Mouse (Mus musculus): Measurements from ENCODE around the gene Sfswap. TPM values are rescaled to one million over a fixed set of nuclear protein-coding genes. Genes with fewer than 3 reads are reported as not detected.
"Not testable (repeated sequence)": the region's sequence is repeated elsewhere in the genome, so short reads cannot be mapped to it uniquely, and the experiment has no call there.

Sfswap gene
- total RNA-seq, 4 experiments from 2014 or later, result 78.1 to 101 (median 87.3) TPM

DNA sequence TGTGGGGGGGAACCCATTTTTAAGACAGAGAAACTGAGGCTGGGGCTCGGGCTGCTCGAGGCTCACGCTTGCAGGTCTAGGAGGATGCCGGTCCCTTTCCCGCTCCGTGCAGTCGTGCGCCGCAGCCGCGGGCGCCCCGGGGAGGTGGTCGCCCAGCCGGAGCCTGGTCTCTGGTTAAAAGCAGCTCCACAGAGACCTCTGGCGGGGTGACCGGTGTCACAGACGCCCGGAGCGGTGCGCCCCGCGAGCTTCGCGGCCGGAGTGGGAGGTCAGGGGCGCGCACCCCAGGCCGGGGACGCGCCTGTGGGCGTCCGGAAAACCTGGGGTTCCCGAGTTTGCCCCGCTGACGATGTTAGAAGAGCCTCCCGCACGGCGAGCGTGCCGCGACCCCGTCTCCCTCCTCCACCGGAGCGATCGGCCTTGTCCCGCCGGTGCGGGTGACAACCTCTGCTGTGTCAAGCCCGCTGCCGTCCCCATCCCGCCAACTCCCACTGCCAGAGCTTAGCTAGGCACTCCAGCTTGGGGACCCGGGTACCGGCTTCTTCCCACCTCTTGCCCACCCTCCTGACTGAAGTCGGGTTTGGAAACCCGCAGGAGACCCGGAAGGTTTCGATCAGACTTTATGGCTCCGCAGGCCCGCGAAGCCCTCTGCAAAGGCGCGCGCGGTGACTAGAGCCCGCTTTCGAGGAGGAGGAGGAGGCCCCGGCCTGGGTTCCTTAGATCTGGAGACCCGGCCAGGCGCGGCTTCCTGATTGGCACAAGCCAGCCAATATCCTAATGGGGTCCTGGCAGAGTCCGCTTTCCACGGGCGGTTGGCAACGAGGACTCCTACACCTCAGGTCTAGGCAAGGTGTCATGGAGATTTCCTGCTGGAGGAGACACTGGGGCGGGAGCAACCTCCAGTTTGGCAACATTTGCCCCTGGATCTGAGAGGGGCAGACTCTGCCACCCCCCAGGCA is 83.8 kb downstream of the Sfswap start:
- peak in 1 of 2 experiments; percentile 30 for DNase-seq (ENCODE audit: low spot score in 2 of 2)

DNA sequence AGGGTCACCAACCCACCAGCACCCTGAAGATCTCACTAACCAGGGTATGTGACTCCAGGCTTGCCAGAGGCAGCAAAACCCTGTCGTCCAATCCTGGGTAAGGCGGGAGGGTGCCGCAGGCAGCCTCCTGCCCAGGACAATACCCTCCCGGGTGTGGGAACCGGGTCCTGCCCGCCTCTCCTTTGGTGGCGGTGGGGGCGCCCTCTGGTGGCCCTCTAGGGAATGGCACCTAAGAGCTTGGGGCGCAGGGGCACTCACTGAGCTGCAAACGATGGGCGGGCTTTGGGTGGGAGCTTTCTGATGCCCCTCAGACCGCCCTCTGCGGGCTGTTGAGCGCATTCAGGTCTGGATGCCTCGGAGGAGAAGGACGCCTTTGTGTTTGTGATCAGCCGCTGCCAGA is 85.0 kb downstream of the Sfswap start:
- DNase-seq (ENCODE audit: low spot score in 2 of 2), result peak in 1 of 2 experiments; percentile 75

DNA sequence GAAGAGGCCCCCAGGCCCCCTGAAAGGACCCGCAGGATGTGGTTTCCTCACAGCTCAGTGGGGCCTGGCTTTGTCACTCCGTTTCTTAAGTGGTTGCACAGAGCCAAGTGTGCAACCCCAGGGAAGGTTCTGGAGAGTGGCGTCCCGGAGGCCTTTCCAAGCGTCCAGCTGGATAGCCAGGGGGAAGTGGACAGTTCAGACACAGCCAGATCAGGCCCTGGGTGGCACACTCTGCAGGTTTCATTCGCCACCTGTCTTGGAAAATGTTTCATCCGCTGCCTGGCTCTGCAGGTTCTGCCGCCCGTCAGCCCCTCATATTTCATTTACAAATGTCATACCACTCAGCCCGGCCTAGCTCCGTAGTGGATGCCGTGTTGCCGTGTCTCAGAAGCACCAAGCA is 85.5 kb downstream of the Sfswap start:
- DNase-seq (ENCODE audit: low spot score in 2 of 2), result no peak

DNA sequence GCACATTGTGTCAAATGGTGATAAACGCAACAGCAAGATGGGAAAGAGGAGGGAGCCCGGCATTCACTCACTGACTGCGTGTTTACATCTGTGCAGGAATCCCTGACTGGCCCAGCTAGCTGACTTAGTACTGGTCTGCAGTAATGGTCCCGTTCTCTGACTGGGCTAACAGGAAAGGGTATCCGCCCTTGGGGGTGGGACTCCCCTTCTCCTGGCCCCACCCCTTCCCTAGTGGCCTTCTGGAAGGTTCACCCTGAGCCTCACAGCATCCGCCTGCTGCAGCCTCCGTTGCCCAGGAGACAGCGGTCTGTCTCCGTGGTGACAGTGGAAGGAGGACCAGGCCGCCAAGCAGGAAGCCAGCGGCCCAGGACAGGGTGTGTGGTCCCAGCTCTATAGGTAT is 89.9 kb downstream of the Sfswap start:
- DNase-seq (ENCODE audit: low spot score in 2 of 2), result peak in 1 of 2 experiments; percentile 57

DNA sequence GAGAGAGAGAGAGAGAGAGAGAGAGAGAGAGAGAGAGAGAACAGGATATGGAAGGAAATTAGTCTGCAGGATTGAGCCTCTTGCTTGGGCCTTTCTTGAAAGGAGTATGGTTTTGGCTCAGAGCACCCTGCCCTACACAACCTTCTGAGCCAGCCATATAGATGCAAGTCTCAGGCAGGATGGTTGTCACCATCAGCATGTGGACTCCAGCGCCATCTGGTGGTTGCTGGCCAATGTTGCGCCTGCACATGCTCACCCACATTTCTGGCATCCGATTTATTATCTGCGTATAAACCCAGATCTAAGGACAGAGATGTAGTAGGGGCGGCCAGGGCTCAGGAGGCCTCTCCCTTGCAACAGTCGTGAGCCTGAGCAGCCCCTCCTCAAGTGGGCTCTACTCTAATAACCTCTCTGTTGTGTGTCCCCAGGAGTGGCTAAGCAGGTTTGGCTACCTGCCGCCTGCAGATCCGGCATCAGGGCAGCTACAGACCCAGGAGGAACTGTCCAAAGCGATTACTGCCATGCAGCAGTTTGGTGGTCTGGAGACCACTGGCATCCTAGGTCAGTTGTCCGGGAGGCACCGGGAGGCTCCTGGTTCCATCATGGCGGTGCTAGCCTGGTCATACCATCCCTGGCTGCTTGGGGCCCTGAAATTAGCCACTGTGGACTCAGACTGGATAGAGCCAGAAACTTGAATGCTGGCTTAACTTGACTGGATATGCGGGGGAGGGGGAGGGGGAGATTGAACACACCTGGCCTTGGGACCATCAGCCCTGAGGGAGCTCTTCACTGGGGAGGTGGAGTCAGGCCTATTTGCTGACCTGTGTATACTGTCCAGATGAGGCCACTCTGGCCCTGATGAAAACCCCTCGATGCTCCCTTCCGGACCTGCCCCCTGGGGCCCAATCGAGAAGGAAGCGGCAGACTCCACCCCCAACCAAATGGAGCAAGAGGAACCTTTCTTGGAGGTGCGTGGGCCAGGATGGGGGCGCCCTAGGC is 93.4 kb downstream of the Sfswap start:
- DNase-seq (ENCODE audit: low spot score in 2 of 2), result peak; percentile 67 to 73

DNA sequence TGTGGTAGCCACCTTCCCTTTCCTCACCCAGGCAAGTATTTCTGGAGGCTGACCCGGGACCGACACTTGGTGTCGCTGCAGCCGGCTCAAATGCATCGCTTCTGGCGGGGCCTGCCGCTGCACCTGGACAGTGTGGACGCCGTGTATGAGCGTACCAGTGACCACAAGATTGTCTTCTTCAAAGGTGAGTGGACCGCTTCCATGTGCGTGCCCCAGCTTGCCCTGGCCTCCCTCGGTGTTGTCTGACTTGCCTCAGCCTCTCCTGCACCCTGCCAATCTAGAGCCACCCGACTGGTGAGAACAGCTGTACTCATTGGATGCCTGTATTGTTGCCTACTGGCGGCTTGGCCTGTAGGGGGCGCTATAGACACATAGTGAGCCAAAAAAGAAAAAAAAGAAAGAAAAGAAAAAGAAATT is 101.1 kb downstream of the Sfswap start:
- no peak for DNase-seq (ENCODE audit: low spot score in 2 of 2)

DNA sequence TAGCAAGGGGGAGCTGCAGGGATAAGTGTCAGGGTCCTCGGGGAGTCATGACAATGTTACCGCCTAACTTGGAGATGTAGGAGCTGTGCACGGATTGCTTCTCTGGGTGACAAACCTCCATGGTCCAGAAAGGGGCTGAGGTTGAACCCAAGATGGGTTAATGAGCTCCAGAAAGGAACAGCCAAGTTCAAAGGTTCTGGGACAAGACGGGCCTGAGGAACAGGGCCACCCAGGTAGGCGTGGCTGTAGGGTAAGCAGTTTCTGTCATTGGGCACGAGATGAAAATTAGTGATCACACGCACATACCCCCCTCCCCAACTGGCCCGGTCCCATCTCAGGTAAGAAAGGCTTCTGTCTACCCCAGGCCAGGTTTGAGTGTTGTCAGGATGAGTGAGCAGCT is 106.5 kb downstream of the Sfswap start:
- no peak for DNase-seq (ENCODE audit: low spot score in 2 of 2)

DNA sequence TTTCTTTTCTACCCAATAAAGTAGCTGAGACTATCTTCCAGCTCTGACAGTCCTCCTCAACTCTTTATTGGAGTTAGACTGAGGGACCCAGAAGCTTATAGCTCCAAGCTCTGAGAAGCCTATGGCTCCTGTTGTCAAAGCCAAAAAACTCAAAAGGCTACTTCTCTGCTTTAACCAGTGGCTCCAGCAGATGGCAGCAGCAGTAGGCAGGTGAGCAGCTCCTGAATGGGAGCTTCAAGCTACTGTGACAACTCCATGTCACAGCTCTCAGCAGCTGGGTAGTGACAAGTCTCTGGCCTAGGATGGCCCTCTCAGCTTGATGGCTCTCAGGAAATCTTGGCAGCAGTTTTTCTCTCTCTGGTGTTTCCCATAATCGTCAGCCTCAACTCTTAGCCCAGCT is 110.0 kb downstream of the Sfswap start:
- DNase-seq (ENCODE audit: low spot score in 2 of 2), result peak in 1 of 2 experiments; percentile 63

DNA sequence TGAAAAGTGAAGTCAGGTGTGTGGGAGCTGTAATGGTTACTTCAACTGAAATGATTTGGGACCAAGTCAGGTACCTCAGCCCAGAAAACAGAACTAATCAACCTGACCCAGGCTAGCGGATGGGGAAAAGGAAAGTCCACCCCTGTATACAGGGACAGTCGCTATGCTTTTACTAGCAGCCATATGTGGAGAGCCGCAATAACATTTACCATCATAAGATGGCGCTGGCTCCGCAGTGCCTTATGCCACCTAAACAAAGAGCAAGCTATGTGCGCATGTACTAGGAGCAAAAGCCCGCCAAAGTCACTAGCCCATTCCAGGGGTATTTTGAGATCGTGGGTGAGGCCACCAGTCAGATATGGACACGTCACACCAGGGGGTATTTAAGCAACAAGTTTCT is 119.6 kb downstream of the Sfswap start:
- DNase-seq (ENCODE audit: low spot score in 2 of 2), result not testable (repeated sequence)

Other genes starting within 250 kb of the Sfswap start
- gene Mmp17, start 82.9 kb downstream of the Sfswap start, total RNA-seq (2022), result 100 to 1,000 TPM in 1 of 4 experiments, 10 to 100 TPM in 3; 83.3 to 102 (median 90.9) TPM
- 1 to 10 TPM; 6.0 to 7.0 (median 6.2) TPM for gene Zfp11, start 168.9 kb downstream of the Sfswap start, total RNA-seq (2022)
- not detected for gene Sept14, start 207.3 kb downstream of the Sfswap start, total RNA-seq (2022)
- gene Mrps17, start 214.3 kb downstream of the Sfswap start, total RNA-seq (2022), result 10 to 100 TPM; 73.7 to 91.9 (median 81.3) TPM
- gene Nipsnap2, start 223.8 kb downstream of the Sfswap start, total RNA-seq (2022), result 10 to 100 TPM; 87.2 to 95.0 (median 91.5) TPM

Measured in left cerebral cortex, adult 8-10 months (tissue).